Mouse (Mus musculus): ENCODE measurements around the gene Trpm3. TPM values are rescaled to one million over a fixed set of nuclear protein-coding genes. Genes with fewer than 3 reads are reported as not detected.
"Not testable (repeated sequence)": the region's sequence is repeated elsewhere in the genome, so short reads cannot be mapped to it uniquely, and the experiment has no call there.

Gene Trpm3
- polyA plus RNA-seq, 1 experiment: 1.1 TPM

DNA sequence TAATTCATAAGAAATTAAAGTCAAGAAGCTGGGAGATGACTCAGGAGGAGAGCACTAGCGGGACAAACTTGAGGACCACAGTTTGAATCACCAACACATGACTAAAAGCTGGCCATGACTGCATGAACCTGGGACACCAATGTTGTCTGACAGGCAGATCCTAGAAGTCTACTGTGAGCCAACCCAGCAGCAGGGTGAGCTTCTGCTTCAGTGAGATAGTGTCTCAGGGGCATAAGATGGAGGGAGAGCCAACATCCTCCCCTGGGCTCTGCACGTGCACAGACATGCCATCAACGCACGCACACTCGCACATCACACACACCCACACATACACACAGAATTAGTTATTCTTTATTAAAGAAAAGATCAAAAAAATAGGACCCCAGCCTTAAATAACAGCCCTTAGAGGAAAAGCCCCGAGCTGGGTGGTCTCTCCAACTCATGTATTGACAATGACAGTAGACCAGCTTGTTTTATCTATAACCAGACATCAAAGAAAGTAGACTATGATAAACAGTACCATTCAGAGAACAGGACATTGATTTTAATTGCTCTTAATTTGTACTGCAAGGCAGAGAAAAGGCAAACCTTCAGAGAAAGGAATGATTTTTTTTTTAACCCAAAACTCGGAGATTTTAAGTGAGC, 884.6 kb downstream of the Trpm3 start:
- Histone ChIP-seq H3K27ac (replicated peaks; ENCODE audit: low read depth, low read length) (peak overlapping the region; percentile 12), H3K4me3 (ENCODE audit: insufficient read depth, low read depth, low read length) (no peak overlapping the region), H3K4me1 (ENCODE audit: control insufficient read depth, insufficient read depth, insufficient read length, low read length) (peaks cover 5% of the 10 kb centered on the region)

GRCm38 (mm10) chr19:23024821-23025220, 886.0 kb downstream of the Trpm3 start:
- no peak overlapping the region for H3K27ac ChIP-seq (replicated peaks; ENCODE audit: low read depth, low read length)
- H3K4me1 ChIP-seq (ENCODE audit: control insufficient read depth, insufficient read depth, insufficient read length, low read length): peaks cover 5% of the 10 kb centered on the region
- no peak overlapping the region for H3K4me3 ChIP-seq (ENCODE audit: insufficient read depth, low read depth, low read length)

DNA sequence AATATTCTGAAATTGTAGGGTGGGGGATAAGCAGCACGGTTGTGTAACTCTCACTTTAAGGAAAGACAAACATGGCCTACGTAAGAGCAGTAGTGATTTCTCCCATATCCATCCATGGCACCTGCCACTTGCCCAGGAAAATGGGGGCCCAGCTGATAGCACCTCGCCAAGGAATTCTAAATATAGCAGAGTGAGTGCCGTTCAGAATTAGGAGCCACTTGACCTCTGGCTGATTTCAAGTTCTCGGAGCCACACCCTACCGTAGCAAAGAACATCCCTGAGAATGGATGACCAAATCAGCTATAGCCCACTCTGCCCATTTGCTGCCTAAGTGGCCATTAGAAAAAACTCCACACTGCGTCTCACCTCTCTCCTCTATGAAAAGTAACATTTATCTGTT, 887.6 kb downstream of the Trpm3 start:
- peaks cover 5% of the 10 kb centered on the region for H3K4me1 ChIP-seq (ENCODE audit: control insufficient read depth, insufficient read depth, insufficient read length, low read length)
- H3K27ac ChIP-seq (replicated peaks; ENCODE audit: low read depth, low read length): no peak overlapping the region

GRCm38 (mm10) chr19:23028283-23028682, 889.4 kb downstream of the Trpm3 start:
- Histone ChIP-seq H3K27ac (replicated peaks; ENCODE audit: low read depth, low read length) (peak overlapping the region; percentile 70), H3K4me3 (ENCODE audit: insufficient read depth, low read depth, low read length) (no peak overlapping the region), H3K4me1 (ENCODE audit: control insufficient read depth, insufficient read depth, insufficient read length, low read length) (peaks cover 6% of the 10 kb centered on the region)

More for the DNA sequence above, 887.6 kb downstream of the Trpm3 start:
- H3K4me3 ChIP-seq (ENCODE audit: insufficient read depth, low read depth, low read length): no peak overlapping the region

GRCm38 (mm10) chr19:23033343-23033742, 894.5 kb downstream of the Trpm3 start:
- not testable (repeated sequence) for H3K4me3 ChIP-seq (ENCODE audit: insufficient read depth, low read depth, low read length)
- peaks cover 34% of the 10 kb centered on the region for H3K4me1 ChIP-seq (ENCODE audit: control insufficient read depth, insufficient read depth, insufficient read length, low read length)
- H3K27ac ChIP-seq (replicated peaks; ENCODE audit: low read depth, low read length): peak overlapping the region; percentile 72

GRCm38 (mm10) chr19:23034117-23034516, 895.3 kb downstream of the Trpm3 start:
- Histone ChIP-seq H3K4me1 (ENCODE audit: control insufficient read depth, insufficient read depth, insufficient read length, low read length) (peaks cover 34% of the 10 kb centered on the region), H3K4me3 (ENCODE audit: insufficient read depth, low read depth, low read length) (no peak overlapping the region), H3K27ac (replicated peaks; ENCODE audit: low read depth, low read length) (peak overlapping the region; percentile 72)

GRCm38 (mm10) chr19:23034933-23035332, 896.1 kb downstream of the Trpm3 start:
- Histone ChIP-seq H3K4me1 (ENCODE audit: control insufficient read depth, insufficient read depth, insufficient read length, low read length) (peaks cover 34% of the 10 kb centered on the region), H3K4me3 (ENCODE audit: insufficient read depth, low read depth, low read length) (no peak overlapping the region), H3K27ac (replicated peaks; ENCODE audit: low read depth, low read length) (peak overlapping the region; percentile 91)

DNA sequence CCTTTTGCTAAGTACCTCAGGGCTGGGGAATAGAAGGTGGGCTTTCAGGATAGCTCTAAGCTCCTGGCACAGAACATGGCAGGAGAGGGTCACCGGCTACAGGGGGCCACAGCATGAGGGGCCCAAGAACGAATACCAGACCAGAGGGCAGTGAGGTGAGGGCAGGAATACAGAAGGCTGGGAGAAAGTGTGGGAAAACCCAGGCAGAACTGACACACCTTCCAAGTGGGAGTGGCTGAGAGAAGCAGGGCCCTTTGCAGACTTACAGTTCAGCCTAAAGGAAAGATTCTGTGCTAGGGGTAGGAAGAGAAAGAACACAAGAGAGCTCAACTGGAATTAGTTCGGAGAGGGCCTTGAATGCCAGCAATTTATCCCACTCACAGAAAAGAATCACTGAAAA, 896.9 kb downstream of the Trpm3 start:
- no peak overlapping the region for H3K4me3 ChIP-seq (ENCODE audit: insufficient read depth, low read depth, low read length)
- no peak overlapping the region for H3K27ac ChIP-seq (replicated peaks; ENCODE audit: low read depth, low read length)
- H3K4me1 ChIP-seq (ENCODE audit: control insufficient read depth, insufficient read depth, insufficient read length, low read length): peaks cover 34% of the 10 kb centered on the region

DNA sequence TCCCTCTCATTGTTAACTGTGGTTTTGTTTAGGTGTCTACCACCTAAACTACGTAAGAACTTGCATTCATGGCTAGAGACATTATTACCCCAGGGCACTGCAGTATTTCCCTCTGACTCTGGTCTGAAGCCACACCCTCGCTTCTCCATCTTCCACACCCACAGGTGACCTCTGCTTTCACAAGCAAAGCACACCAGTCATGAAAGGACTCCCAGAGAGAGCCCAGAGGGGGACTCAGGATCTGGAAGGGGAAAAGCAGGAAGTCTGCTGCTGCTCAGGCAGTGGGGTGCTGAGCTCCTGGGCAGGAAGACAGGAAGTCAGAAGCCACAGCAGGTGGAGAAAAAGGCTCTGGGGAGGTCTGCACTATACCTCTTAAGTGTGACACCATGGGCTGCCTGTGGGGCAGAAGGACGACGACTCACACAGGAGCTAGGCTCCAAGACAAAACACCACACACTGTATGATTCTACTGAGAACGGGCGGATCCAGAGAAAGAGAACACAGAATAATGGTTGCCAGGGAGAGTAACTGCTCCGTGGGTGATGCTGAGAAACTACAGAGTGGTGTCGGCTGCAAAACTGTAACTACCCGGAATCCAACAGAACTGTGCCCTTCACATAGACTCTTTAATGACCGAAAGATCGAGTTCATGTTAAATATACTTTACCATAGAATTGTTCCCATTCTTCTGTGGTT, 898.1 kb downstream of the Trpm3 start:
- H3K4me1 ChIP-seq (ENCODE audit: control insufficient read depth, insufficient read depth, insufficient read length, low read length): peaks cover 43% of the 10 kb centered on the region
- H3K27ac ChIP-seq (replicated peaks; ENCODE audit: low read depth, low read length): no peak overlapping the region
- H3K4me3 ChIP-seq (ENCODE audit: insufficient read depth, low read depth, low read length): no peak overlapping the region

DNA sequence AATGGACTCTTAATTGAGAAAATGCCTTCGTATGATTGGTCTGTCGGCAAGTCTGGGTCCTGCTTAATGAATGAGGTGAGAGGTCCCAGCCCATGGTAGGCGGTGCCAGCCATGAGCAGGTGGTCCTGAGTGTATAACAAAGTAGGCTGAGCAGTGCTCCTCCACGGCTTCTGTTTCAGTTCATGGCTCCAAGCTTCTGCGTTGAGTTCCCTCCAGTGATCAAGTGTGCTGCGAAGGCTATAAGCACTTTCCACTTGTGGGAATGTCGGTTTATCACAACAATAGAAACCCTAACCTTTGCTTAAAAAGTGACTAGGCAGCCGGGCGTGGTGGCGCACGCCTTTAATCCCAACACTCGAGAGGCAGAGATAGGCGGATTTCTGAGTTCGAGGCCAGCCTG, 898.7 kb downstream of the Trpm3 start:
- H3K27ac ChIP-seq (replicated peaks; ENCODE audit: low read depth, low read length): no peak overlapping the region
- peaks cover 44% of the 10 kb centered on the region for H3K4me1 ChIP-seq (ENCODE audit: control insufficient read depth, insufficient read depth, insufficient read length, low read length)
- no peak overlapping the region for H3K4me3 ChIP-seq (ENCODE audit: insufficient read depth, low read depth, low read length)

DNA sequence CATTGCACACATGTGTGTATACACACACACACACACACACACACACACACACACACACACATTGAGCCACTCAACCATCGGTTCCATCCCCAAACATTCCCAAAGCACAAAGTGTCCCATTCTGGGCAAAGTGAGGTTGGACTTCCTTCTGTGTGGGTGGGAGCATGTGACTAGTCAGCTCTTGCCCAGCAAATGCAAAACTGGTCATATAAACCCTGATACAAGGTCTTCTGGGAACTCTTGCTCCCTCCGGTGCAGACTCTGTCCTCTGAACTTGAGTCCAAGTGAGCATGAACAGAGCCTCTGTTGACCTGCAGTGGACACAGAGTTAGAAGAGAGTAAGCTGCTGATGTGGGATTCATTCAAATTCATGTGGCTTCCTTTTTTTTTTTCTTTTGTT, 899.5 kb downstream of the Trpm3 start:
- H3K27ac ChIP-seq (replicated peaks; ENCODE audit: low read depth, low read length): no peak overlapping the region
- peaks cover 40% of the 10 kb centered on the region for H3K4me1 ChIP-seq (ENCODE audit: control insufficient read depth, insufficient read depth, insufficient read length, low read length)
- no peak overlapping the region for H3K4me3 ChIP-seq (ENCODE audit: insufficient read depth, low read depth, low read length)

DNA sequence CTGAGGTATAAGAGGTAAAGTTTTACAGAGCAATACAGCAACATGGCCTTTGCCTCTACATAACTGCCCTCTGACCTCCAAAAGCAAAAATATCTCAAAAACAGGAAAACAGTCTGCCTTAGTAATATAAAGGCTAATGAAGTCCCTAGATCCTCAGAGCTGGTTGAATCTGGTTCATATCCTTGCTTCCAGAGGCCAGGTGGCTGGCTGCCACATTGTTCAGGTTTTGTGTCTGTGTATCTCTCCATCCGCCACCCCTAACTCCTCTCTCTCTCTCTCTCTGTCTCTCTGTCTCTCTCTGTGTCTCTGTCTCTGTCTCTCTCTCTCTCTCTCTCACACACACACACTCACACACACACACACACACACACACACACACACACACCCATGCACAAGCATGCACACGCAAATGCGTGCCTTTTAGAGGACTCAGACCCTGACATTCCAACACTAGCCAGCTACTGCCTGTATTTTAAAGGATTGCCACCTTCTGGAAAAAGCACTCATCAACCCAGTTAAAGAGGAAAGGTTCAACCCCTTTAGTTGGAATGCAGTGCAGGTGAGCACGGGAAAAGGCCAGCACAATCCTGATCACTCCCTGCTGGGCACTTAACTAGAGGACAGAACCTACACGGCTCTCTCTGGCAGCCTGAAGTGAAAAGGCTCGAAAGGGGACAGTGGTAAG, 902.8 kb downstream of the Trpm3 start:
- Histone ChIP-seq H3K4me3 (ENCODE audit: insufficient read depth, low read depth, low read length) (no peak overlapping the region), H3K27ac (replicated peaks; ENCODE audit: low read depth, low read length) (no peak overlapping the region), H3K4me1 (ENCODE audit: control insufficient read depth, insufficient read depth, insufficient read length, low read length) (peaks cover 15% of the 10 kb centered on the region)

GRCm38 (mm10) chr19:23042168-23042733, 903.4 kb downstream of the Trpm3 start:
- peaks cover 10% of the 10 kb centered on the region; the same call in 1 of the 2 replicates for H3K4me1 ChIP-seq (ENCODE audit: control insufficient read depth, insufficient read depth, insufficient read length, low read length)
- no peak overlapping the region for H3K27ac ChIP-seq (replicated peaks; ENCODE audit: low read depth, low read length)
- H3K4me3 ChIP-seq (ENCODE audit: insufficient read depth, low read depth, low read length): no peak overlapping the region

DNA sequence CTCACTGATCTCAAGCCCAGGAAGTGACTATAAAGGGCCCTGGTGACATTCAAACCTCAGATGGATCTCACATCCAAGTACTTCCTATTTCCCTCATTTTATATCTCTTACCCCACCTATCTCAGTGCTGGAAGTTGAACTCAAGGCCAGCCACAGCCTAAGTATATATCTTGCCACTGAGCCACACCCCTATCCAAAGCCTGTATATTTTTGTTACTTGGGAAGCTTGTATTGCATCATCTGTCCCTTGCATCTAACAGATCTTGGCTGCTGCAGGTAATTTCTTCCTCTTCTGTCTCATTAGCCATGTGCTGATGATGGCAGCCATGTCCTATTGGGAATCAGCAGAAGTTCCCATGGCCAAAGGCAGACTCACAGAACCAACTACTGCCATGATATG, 904.9 kb downstream of the Trpm3 start:
- Histone ChIP-seq H3K4me3 (ENCODE audit: insufficient read depth, low read depth, low read length) (no peak overlapping the region), H3K4me1 (ENCODE audit: control insufficient read depth, insufficient read depth, insufficient read length, low read length) (peaks cover 10% of the 10 kb centered on the region; the same call in 1 of the 2 replicates), H3K27ac (replicated peaks; ENCODE audit: low read depth, low read length) (no peak overlapping the region)
